Mouse (Mus musculus): Measurements from ENCODE around the gene Exoc2.

DNA sequence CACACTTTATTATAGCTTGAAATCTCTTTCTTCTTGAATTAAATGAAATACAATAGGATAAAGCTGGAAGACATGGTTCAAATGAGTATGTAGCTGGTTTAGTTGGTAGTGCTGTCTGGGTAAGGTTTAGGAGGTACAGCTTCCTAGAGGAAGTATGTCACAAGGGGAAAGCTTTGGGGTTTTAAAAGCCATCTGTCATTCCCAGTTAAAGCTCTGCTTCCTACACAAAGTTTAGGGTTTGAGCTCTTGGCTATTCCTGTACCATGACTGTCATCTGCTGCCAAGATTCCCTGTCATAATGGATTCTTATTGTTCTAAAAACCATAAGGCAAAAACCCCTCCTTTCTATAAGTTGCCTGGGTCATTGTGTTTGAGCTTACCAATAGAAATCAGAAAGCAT, 28.1 kb downstream of the Exoc2 start:
- TF ChIP-seq TAL1 (IDR thresholded peaks at IDR 0.05; ENCODE audit: low read length): no peak
- TF ChIP-seq GATA1 (IDR thresholded peaks at IDR 0.05; ENCODE audit: low read length): no peak

All from erythroblast, embryonic 14.5 days (primary cell).